Mouse (Mus musculus) cerebellum, adult (tissue): ENCODE measurements at regions not wholly inside any gene's neighbourhood (a gene's known extent, or its start where the extent isn't known, plus 50 kb on each side); places are given as distances from the start of the nearest gene placed in this dataset.
A peak's percentile ranks its signal among the peaks of the same experiment; 100 is the strongest.

Experiments
- ATAC-seq: cut with Nextera tagmentation; 2 replicates; pipeline ENCODE4 v1.9.2; 2017; ENCODE audit warnings: mild to moderate bottlenecking, moderate library complexity, mixed read lengths; ENCODE audit not compliant: insufficient number of reproducible peaks, low FRiP score, low TSS enrichment

- ATAC-seq, result no peak
Observed at GRCm38 (mm10) chr6:100176914-100177560, 110.2 kb downstream of the Rybp start.

DNA sequence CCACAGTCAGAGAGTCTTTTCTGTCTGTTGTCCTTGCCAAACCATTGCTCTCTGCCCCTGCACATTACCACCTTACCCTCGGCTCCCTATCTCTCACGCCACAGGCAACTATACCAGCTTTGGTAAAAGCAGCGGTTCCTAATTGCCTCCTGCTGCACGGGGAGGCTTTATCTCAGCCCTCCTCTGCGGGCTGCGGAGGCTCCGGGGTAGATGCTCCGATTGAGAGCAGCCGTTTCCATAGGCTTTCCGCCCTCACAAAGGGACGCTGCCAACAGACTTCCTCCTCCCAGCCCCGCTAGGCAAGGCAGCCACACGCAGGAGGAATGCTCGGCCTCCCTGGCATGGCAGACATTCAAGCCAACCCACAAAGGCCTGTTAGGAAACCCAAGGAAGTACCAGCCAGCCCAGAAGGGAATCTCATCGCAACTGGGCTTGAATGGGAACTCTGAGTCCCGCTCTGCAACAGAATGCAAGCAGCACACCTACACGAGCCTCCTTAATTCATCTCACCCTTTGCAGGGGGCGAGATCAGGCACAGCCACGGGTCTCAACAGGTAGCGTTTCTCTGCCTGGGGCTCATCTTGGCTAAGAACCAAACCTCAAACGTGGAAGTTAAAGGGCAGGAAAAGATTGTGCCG, 116.5 kb downstream of the Rybp start:
- ATAC-seq, result 0 out of 2 replicates have a peak, but pooled peaks have one; percentile 17

DNA sequence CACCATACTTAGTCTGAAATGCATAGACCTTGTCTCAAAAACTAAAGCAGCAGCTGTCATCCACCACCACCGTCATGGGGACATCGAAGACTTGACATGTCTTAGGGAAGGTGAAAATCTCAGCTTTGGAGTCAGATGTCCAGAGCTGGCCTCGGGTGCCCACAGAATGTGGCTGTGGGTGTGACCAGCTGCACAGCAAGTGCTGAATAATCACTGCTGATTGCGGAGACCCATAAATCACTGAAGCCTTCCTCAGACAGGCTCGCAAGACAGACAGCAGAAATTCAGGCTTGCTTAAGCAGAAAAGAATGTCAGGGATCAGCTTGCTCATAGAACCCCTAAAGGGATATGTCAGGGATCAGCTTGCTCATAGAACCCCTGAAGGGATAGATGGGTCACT, 120.0 kb downstream of the Rybp start:
- ATAC-seq, result no peak

- no peak for ATAC-seq
Observed at GRCm38 (mm10) chr6:100165746-100166145, 121.5 kb downstream of the Rybp start.

- ATAC-seq, result no peak
Observed at GRCm38 (mm10) chr6:100164162-100164561, 123.1 kb downstream of the Rybp start.

- ATAC-seq, result no peak
Observed at GRCm38 (mm10) chr6:100163814-100164130, 123.5 kb downstream of the Rybp start.

DNA sequence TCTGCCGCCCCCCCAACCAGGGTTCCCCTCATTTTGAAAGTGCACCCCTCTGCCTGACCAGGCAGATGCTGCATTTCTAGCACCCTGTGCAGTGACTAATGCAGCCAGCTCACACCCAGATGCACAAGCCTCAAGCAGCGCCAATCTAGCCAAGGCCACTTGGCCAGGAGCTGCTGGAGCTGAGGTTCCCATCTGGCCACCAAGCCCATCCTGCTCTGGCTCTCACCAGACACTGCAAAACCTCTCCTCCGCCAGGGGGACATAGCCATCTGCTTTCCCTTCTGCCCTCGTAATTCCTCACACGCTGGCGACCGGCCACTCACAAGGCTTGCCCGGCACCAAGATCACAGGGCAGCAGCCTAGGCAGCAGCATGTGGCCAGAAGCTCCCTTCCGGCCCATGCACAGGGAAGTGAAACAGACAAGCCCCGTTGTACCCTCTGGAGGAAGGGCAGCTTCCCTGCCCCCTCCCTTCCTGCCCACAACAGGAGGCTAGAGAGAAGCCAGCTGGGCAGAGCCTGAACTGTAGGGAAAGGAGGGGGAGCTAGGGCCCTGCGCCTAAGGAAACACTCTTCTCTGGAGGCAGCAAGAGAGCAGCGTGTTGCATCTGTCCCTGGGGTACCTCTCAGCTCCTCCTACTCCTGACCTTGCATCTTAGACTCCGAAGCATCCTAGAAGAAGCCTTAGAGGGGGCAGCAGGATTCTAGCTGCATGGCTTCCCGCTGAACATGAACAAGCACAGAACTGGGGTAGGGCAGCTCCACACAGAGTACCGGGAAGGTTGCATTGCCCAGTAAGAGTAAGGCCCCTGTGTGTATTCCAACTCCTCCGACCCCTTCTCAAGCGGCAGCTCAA, 124.1 kb downstream of the Rybp start:
- peak; percentile 84 for ATAC-seq

- no peak for ATAC-seq
Observed at GRCm38 (mm10) chr6:100160670-100161069, 126.6 kb downstream of the Rybp start.

- ATAC-seq, result no peak
Observed at GRCm38 (mm10) chr6:100159817-100160216, 127.5 kb downstream of the Rybp start.

DNA sequence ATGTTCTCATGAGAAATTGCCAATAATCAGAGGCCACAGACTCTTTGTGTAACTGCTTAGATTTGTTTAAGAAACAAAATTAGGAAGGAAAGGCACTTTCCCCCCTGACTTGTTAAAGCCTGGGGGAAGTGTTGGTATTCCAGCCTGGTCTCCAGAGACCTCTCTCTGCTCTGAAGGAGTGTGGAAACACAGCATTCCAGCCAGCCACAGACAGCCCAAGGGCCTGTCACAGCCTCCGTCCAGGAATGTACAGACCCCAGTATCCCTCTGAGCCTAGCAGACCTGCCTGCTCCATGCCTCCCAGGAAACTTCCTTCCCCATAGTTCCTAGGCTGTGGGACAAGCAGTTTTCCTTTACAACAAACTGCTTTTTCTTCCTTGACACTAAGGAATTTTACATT, 128.0 kb downstream of the Rybp start:
- no peak for ATAC-seq

DNA sequence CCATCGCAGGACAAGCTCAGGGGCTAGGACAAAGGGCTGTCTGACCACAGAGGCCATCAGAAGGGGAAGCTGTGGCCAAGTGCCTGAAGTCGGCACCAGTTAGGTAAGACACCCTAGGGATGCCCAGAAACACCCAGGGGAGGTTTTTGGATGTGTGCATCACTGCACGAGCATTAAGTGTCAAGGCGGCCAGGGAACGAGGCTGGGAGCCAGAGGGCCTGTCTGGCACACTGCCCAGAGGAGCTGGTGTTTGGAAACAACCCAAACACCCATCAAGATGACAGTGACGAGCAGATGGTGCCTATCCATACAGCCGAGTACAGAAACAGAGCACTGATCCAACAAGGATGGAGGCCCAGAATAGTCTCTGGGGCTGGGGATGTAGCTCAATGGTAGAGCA, 130.0 kb downstream of the Rybp start:
- no peak for ATAC-seq

- no peak for ATAC-seq
Observed at GRCm38 (mm10) chr6:100156163-100156562, 131.1 kb downstream of the Rybp start.

DNA sequence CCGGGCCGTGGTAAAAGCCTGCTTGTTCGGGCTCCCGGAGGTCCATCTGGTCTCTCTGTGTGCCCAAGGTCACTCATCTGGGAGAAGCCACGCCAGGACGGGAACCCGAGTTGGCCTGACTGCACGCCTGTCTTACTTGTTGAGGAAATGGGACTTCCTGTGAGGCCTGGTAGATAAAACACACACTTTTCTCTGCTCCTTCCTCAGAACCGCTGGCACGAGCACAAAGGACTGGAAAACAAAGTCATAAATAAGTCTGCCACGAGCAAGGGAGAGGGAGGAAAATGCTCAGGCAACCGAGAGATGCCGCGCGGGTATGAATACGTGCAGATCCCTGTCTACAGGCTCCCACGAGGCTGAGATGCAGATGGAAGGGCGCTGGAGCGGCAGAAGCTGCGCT, 131.6 kb downstream of the Rybp start:
- ATAC-seq, result no peak

GRCm38 (mm10) chr6:100151447-100151846, 135.8 kb downstream of the Rybp start:
- no peak for ATAC-seq

GRCm38 (mm10) chr6:100150703-100151208, 136.5 kb downstream of the Rybp start:
- no peak for ATAC-seq

DNA sequence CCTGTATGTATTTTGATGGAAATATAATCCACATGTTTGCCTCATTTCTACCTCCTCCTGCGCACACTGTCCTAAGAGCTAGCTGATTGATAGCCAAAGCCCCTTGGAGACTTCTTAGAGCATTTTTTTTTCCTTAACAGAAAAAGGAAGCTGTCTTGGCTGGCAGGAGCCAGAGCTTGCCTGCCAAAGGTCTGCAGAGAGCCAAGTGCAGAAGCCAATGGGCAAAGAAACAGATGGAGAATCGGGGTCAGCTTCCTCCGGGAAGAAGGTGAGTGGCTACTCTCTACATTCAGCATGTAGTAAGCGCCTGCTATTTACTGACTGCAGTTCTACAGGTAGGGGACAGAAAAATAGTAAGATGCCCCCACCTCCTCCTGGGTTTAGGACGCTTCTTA, 137.8 kb downstream of the Rybp start:
- ATAC-seq, result peak; percentile 83

GRCm38 (mm10) chr6:100148751-100149457, 138.4 kb downstream of the Rybp start:
- no peak for ATAC-seq

GRCm38 (mm10) chr6:100146360-100146935, 140.8 kb downstream of the Rybp start:
- ATAC-seq, result no peak

DNA sequence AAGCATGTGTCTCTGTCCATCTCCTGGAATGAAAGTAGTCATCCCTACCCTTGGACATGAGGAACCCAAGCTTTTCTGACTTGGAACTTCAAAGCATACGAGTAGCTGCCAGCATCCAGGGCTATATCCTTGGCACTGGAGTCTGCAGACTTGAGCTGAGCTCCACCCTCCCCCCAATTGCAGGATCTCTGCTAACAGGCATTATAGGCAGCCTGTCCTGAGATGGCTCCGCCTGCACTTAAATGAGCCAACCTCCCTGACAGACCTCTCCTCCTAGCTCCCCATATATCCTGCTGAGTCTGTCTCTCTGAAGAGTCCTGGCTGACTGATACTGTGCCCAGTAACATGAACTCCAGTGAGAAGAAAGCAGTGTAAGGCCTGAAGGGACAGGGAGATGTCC, 141.4 kb downstream of the Rybp start:
- no peak for ATAC-seq

DNA sequence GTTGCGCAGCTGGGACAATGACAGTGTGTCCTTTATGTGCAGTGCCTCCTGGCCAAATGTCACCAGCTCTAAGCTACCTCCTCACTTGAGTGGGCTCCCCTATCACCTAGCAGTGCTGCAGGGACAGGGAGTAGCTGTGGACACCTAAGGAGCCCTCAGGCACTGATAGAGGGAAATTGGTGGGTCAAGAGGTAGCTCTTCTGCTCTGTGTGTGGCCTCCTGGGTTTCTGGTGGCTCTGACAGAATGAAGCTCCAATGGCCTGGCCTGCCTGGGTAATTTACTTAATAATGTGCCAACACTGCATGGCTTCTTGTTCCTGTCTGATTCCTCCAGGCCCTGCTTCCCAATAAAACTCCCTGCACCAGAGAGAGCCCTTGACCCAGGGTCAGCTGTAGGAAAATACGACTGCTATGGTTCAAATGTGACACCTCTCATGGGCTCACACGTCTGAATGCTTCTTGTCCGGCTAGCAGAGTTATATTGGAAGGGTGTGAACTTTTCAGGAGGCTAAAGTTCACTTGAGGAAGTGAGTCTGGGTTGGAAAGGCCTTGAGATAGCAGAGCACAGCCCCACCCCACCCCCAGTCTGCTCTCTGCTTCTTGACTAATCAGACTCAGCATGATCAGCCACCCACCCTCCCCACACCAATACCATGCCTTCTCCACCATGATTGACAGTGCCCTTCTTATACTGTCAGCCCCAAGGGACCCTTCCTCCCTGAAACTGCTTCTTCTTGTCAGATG, 142.6 kb downstream of the Rybp start:
- no peak for ATAC-seq
